In the genomic region with DNA sequence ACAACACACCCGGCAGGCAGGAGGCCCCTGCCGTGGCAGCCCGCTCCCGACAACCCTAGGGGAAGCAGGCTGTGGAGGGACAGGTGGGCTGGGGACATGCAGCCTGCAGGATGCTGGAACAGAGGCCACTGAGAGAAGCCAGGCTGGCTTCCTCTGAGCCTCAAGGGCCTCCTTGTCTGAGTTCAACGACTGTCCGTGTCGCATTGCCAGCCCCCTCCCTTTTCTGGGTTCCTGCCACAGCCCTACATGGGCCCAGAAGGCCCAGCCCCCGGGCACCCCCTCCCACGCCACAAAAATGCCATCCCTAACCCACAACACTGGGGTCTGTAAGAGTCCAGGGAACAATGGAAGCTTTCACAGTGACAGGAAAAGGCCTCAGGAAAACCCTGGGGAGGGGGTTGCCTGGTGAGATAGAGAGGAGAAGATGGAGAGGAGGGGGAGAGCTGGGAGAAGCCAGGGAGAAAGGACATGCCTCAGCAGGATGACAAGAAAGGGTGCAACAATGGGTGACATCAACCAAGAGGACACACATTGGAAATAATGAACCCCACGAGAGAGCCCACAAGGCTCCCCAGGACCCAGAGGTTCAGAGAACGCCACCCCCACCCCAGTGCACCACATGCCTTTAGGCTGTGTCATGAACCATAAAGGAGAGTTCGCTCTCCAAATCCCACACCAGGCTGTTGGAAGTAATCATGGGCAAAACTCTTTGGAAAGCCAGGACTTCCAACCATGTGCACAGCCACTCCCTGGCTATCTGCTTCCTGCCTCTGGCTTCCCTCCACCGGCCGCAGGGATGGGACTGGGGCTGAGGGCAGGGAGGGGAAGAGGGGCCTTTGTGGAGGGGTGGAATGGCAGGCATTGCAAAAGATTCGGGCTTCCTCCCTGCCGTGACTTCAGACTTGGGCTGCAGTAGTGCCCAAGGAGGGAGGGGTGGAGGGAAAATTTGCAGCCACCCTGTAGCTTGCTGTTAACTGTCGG, we compare ENCODE assay signal across 8 mouse cellular contexts. TPM values are rescaled to one million over a fixed set of nuclear protein-coding genes. Genes with fewer than 3 reads are reported as not detected.
DNase-seq lines count a peak whose midpoint lies in the region; ATAC-seq and TF ChIP-seq lines count a peak whose summit lies in the region.

No protein-coding gene starts in this region.

- no peak overlapping the region for H3K4me3 ChIP-seq in brown adipose tissue, adult 24 weeks (ENCODE audit: insufficient read depth, low read depth, low read length)
- no peak overlapping the region for H3K4me3 ChIP-seq in hindbrain, postnatal 0 days (ENCODE audit: low read length)
- H3K4me3 ChIP-seq in midbrain, embryonic 14.5 days (replicated peaks; ENCODE audit: low read depth, low read length): no peak overlapping the region

- 23% methylated on average over 17 of the region's 17 CpGs for WGBS in hindbrain, postnatal 0 days
- 41% methylated on average over 17 of the region's 17 CpGs for WGBS in midbrain, embryonic 14.5 days

- no peak overlapping the region for H3K9ac ChIP-seq in hindbrain, postnatal 0 days (replicated peaks; ENCODE audit: low read length)
- no peak overlapping the region for H3K9ac ChIP-seq in midbrain, embryonic 14.5 days (replicated peaks; ENCODE audit: low read length)

- peaks cover 36% of the 10 kb centered on the region for H3K4me1 ChIP-seq in brown adipose tissue, adult 24 weeks (ENCODE audit: control insufficient read depth, insufficient read depth, insufficient read length, low read length)
- peaks cover 20% of the 10 kb centered on the region for H3K4me1 ChIP-seq in hindbrain, postnatal 0 days (ENCODE audit: insufficient read depth, low read length)
- H3K4me1 ChIP-seq in midbrain, embryonic 14.5 days (ENCODE audit: control insufficient read depth, insufficient read depth, low read length): peaks cover 12% of the 10 kb centered on the region

- DNase-seq in layer of hippocampus, adult 9-11 months: peak; percentile 70
- DNase-seq in layer of hippocampus, postnatal 25 days (ENCODE audit: extremely low spot score in 1 of 2, low spot score in 1 of 2): no peak
- peak; percentile 51 to 75 for DNase-seq in gastrocnemius, postnatal 36 days
- peak; percentile 71 for DNase-seq in hindbrain, postnatal 0 days (ENCODE audit: low spot score)
- peak; percentile 50 for DNase-seq in midbrain, embryonic 14.5 days
- no peak for DNase-seq in adrenal gland, postnatal 14 days
- DNase-seq in adrenal gland, postnatal 4 days (ENCODE audit: low spot score in 2 of 2): no peak

- H3K9me3 ChIP-seq in hindbrain, postnatal 0 days (ENCODE audit: low read length): no peaks in the 10 kb centered on the region
- H3K9me3 ChIP-seq in midbrain, embryonic 14.5 days (ENCODE audit: control insufficient read depth, low read length): no peaks in the 10 kb centered on the region

- peak overlapping the region; percentile 54 for H3K27ac ChIP-seq in brown adipose tissue, adult 24 weeks (replicated peaks; ENCODE audit: low read depth, low read length)
- H3K27ac ChIP-seq in hindbrain, postnatal 0 days: peak overlapping the region; percentile 69
- H3K27ac ChIP-seq in midbrain, embryonic 14.5 days (replicated peaks; ENCODE audit: low read depth, low read length): peak overlapping the region; percentile 32; the same call in 1 of the 2 replicates

- H3K36me3 ChIP-seq in hindbrain, postnatal 0 days (ENCODE audit: insufficient read depth, low read length): no peaks in the 10 kb centered on the region
- H3K36me3 ChIP-seq in midbrain, embryonic 14.5 days (ENCODE audit: control insufficient read depth, insufficient read depth, low read length): no peaks in the 10 kb centered on the region

- intact Hi-C loops in gastrocnemius, postnatal 36 days (cut with DNase I): no loop called here

- no peak for TF ChIP-seq CTCF in hindbrain, postnatal 0 days (IDR thresholded peaks at IDR 0.05; ENCODE audit: low read depth)

- no peaks in the 10 kb centered on the region for H3K27me3 ChIP-seq in hindbrain, postnatal 0 days (ENCODE audit: insufficient read depth, low read length)
- no peaks in the 10 kb centered on the region for H3K27me3 ChIP-seq in midbrain, embryonic 14.5 days (ENCODE audit: control insufficient read depth, insufficient read depth, low read length)

- H3K4me2 ChIP-seq in hindbrain, postnatal 0 days (ENCODE audit: low read depth, low read length): no peak overlapping the region
- no peak overlapping the region for H3K4me2 ChIP-seq in midbrain, embryonic 14.5 days (ENCODE audit: low read length)

- peak; percentile 86 for ATAC-seq in hindbrain, postnatal 0 days
- ATAC-seq in midbrain, embryonic 14.5 days (ENCODE audit: low FRiP score, low TSS enrichment): peak; percentile 50

RNA-seq across cellular contexts. Expression of a gene that starts 33.8 kb away (rescaled TPM):
- total RNA-seq in layer of hippocampus, postnatal 25 days (2021): 10 to 100 TPM; 56.1 to 59.0 TPM
- 29.0 and 42.1 TPM in 2 replicates for polyA plus RNA-seq in brown adipose tissue, adult 24 weeks (2012; ENCODE audit: insufficient read depth, insufficient read length, missing spikeins)
- total RNA-seq in gastrocnemius, postnatal 36 days (2021): 10 to 100 TPM; 38.4 to 49.4 TPM
- total RNA-seq in hindbrain, postnatal 0 days (2014; rRNA removed): 34.4 and 39.3 TPM in 2 replicates
- polyA plus RNA-seq in hindbrain, postnatal 0 days (2015; fragmentation: Nextera tagmentation; extraction: Ambion mirVana): 19.7 and 20.4 TPM in 2 replicates
- 8.1 and 13.6 TPM in 2 replicates for polyA plus RNA-seq in midbrain, embryonic 14.5 days (2014; fragmentation: Nextera tagmentation; extraction: Ambion mirVana)
- 32.3 and 32.5 TPM in 2 replicates for total RNA-seq in adrenal gland, postnatal 14 days (2021)
- total RNA-seq in adrenal gland, postnatal 4 days (2021): 10 to 100 TPM; 30.2 to 34.7 TPM

RNA-seq across cellular contexts. Expression of a gene that starts 41.1 kb away (rescaled TPM):
- 10 to 100 TPM; 26.0 to 27.7 TPM for total RNA-seq in layer of hippocampus, postnatal 25 days (2021)
- 67.7 and 79.0 TPM in 2 replicates for polyA plus RNA-seq in brown adipose tissue, adult 24 weeks (2012; ENCODE audit: insufficient read depth, insufficient read length, missing spikeins)
- 10 to 100 TPM; 31.8 to 36.5 TPM for total RNA-seq in gastrocnemius, postnatal 36 days (2021)
- 55.3 and 55.4 TPM in 2 replicates for total RNA-seq in hindbrain, postnatal 0 days (2014; rRNA removed)
- 46.1 and 46.7 TPM in 2 replicates for polyA plus RNA-seq in hindbrain, postnatal 0 days (2015; fragmentation: Nextera tagmentation; extraction: Ambion mirVana)
- polyA plus RNA-seq in midbrain, embryonic 14.5 days (2014; fragmentation: Nextera tagmentation; extraction: Ambion mirVana): 28.0 and 29.4 TPM in 2 replicates
- total RNA-seq in adrenal gland, postnatal 14 days (2021): 52.4 and 53.9 TPM in 2 replicates
- 10 to 100 TPM; 35.2 to 38.8 TPM for total RNA-seq in adrenal gland, postnatal 4 days (2021)

Comparison
In these comparisons a context has a peak if more than half of its experiments do, and no peak if none do; other contexts are left out.
1. DNase-seq: peak in layer of hippocampus, adult 9-11 months (single experiment), gastrocnemius, postnatal 36 days (2 of 2), hindbrain, postnatal 0 days (single experiment) and midbrain, embryonic 14.5 days (single experiment); none in layer of hippocampus, postnatal 25 days (0 of 2), adrenal gland, postnatal 14 days (single experiment) and adrenal gland, postnatal 4 days (0 of 2).
2. Peak in every context shown above with its lines, with median percentiles within 50 percentile points of each other: H3K27ac ChIP-seq.